Mouse (Mus musculus): ENCODE data around the gene 1700029I15Rik.

- TF ChIP-seq POLR2A (IDR thresholded peaks at IDR 0.05; ENCODE audit: insufficient read depth, low read length): no peak
- no peak for TF ChIP-seq CTCF (IDR thresholded peaks at IDR 0.05; ENCODE audit: low read depth, low read length)
Measured at GRCm38 (mm10) chr2:92362571-92363228, 19.6 kb upstream of the 1700029I15Rik start.

Measured in ES-Bruce4 (cell line).